Mouse (Mus musculus) hindlimb bud, embryonic 11.5 days (tissue): Measurements from ENCODE around the gene Immt.
A peak's percentile ranks its signal among the peaks of the same experiment; 100 is the strongest.

Experiments used
- DNase-seq: peaks from one replicate; pipeline ENCODE4 v3.0.0-alpha.2; 2012; ENCODE audit warnings: low read depth, low spot score; ENCODE audit errors: extremely low spot score

The Immt gene

DNA sequence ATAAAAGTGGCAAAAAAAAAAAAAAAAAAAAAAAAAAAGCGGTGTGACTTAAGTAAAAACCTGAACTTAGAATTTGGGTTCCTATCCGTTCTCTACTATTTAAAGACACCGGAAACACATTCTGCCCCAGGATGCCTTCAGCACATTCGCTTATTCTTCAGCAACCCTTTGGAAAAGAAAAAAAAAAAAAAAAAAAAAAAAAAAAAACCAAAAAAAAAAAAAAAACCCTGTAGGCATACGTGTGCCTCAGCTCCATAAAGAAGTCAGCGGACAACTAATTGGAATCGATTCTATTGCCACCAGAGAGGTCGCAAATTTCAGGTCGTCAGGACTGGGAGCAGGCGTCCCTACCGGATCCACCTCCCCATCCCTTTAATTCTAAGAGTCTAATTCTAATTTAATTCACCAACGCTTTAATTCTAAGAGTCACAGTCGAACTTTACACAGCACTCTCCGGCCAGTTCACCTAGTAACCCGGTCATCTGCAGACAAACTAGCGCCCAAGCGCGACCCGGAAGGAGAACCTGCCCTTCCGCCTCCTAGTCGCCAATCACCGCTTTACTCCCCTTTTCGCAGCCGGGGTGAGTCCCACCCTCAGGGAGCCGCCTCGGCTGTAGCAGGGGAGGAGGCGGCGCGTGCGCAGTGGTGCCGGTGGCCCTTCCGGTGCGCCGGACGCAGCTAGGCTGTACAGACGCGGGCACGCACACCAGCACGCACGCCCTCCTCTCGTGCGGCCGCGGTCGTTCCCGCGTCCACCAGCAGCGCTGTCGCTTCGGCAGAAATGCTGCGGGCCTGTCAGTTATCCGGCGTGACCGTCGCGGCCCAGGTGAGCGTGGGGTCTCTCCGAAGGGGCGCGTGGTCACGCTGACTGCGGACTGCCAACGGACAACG lies at the start of gene Immt:
Immt (plus strand) TSS at position 642 of the 891 bp plus-strand sequence.
- DNase-seq = peak; percentile 78

DNA sequence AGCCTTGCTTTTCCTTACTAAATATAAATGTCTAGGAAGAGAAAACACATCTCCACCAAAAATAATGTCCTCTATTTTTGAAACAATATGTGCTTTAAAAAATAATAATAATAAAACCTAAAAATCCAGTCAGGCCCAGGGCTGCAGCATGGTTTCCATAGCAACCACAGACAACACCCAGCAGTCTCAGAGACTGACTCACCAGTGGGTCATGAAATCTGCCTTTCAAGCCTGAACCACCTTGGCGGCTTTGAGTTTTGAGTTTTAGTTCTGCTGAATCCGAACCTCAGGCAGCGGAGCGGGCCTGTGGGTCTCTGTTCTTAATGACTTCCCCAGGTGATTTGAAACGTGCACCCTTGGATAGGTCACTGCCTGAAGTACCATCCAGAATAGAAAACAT lies 48.0 kb upstream of the Immt start:
- DNase-seq = no peak

- no peak for DNase-seq
Observed at GRCm38 (mm10) chr6:71788348-71788747, 42.8 kb upstream of the Immt start.

- no peak for DNase-seq
Observed at GRCm38 (mm10) chr6:71791771-71792170, 39.4 kb upstream of the Immt start.

DNA sequence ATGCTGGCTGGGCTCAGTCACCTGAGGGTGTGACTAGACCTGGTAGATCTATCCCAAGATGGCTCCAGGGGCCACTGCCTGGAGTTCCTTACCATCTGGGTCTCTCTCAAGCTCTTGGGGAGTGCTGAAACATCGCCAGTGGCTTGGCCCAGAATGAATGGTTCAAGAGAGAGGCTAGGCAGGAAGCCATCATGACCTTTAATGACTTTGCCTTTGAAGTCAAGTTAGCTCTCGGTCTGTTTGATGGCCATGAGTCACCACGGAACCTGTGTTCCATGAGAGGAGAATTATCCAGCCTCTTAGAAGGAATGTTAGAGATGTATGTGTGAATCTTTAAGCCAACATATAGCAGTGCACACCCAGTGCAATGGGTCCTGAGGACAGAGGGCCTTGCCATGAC lies 31.7 kb upstream of the Immt start:
- no peak for DNase-seq

- DNase-seq = no peak
Observed at GRCm38 (mm10) chr6:71801011-71801713, 30.0 kb upstream of the Immt start.

- DNase-seq = no peak
Observed at GRCm38 (mm10) chr6:71801714-71802094, 29.4 kb upstream of the Immt start.

GRCm38 (mm10) chr6:71803609-71804008 lies 27.5 kb upstream of the Immt start:
- DNase-seq = no peak

- peak; percentile 56 for DNase-seq
Observed at GRCm38 (mm10) chr6:71804061-71804829, 26.9 kb upstream of the Immt start.

DNA sequence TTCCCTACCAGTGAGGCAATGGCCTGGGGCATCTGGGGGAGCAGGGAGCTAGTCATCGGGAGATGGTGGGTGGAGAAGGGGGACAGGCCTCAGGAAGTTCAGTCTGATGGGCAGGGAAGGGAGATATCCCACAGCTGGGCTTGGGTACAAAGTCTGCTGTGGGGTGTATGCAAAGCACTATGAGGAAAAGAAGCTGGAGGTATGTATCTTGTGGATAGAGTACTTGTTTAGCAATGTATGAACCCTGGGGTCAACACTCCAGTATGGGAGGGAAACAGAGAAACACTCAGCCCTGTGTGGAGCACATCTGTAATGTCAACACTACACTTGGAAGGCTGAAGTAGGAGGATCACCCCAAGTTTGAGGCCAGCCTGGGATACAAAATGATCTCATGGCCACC lies 24.4 kb upstream of the Immt start:
- DNase-seq = no peak

GRCm38 (mm10) chr6:71809890-71810289 lies 21.2 kb upstream of the Immt start:
- DNase-seq = no peak

GRCm38 (mm10) chr6:71812820-71813219 lies 18.3 kb upstream of the Immt start:
- DNase-seq = no peak

GRCm38 (mm10) chr6:71819764-71820292 lies 11.3 kb upstream of the Immt start:
- no peak for DNase-seq

DNA sequence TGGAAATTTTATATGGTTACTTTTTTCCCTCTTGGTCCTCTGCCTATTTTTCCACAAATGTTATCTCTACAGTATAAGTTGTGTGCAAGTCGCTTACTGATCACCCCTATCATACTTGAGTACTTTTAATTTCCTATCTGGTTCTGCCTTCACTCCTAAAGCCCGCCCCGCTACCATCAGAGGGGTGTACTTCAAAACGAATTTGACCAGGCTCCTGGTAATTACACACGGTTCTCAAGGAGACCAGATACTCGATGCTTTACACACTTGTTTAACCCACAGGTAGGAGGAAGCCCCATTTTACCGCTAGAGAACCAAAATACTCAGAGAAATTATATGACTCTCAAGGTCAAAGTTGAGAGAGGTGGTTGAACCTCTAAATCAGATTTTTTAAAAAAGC lies 8.0 kb upstream of the Immt start:
- DNase-seq = no peak

DNA sequence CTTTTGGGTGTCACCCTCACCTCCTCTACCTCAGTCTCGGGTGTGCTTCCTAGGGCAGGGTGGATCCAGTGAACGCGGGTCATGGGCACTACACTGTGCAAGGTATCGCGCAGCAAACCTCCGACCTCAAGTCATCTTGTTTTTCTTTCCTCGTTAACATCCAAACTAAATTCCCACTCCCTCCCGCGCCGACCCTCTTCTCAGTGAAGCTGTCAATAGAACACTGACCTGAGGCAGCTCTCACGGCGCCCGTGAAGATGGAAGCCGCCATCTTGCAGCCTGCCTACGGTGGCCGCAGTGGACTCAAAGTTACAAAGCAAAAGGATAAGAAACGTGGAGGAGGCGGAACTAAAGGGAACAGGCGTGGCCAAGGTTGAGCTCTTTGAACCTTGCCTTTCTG lies 7.6 kb upstream of the Immt start:
- no peak for DNase-seq

- no peak for DNase-seq
Observed at GRCm38 (mm10) chr6:71823961-71824360, 7.2 kb upstream of the Immt start.

DNA sequence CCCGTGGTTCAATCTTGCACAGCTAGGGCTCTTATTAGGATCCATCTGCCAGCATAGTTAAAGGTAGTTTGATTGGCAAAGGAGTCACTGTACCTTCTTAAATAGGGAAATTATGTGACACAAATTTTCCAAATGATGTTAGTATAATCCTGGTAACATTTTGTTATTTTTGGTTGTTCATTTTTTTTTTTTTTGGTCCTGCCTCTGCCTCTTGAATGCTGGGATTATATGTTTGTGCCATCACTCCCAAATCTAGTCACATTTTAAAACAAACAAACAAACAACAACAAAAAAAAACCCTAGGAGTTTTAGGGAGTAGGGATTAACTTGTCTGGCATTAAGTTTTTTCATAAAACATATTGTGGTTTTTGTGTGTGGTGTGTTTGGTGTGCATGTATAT lies 4.3 kb upstream of the Immt start, which contains the start of gene Mrpl35:
Mrpl35 (minus strand) TSS at position 101 of the 400 bp plus-strand sequence.
- DNase-seq = no peak

DNA sequence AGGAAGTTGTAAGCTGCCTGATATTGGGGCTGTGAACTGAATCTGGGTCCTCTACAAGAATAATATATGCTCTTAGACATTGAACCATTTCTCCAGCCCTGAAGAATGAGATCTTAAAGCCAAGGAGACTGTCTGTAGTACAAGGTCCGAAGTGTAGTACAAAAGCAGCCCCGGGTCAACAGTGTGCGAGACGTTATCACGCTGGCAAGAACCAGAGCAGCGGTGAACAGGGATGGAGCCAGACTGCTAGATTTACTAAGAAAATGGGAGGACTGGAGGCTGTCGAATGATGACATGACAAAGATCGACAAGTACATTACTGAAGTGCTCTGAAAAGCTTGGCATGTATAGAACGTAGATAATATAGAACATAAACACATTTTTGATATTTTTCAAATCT lies 1.4 kb upstream of the Immt start:
- no peak for DNase-seq

DNA sequence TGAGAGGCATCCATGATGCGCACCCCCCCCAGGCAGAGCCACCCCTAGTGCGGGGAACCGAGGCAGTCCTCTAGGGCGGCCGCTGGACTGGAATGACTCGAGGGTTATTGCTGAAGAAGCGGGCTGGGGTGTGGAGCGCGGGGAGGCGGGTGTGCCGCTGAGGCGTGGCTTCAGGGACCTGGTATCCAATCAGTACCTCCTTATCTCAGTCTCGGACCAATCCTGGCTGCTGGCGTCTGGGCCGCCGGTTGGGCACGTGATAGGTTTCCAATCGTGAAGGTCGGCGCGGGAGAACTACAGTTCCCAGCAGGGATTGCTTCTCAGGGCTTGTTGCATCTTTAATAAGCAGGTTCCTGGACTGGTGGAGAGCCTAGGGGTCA lies 440 bp downstream of the Immt start:
- DNase-seq = peak; percentile 70

GRCm38 (mm10) chr6:71836811-71837210 lies 5.7 kb downstream of the Immt start:
- no peak for DNase-seq

DNA sequence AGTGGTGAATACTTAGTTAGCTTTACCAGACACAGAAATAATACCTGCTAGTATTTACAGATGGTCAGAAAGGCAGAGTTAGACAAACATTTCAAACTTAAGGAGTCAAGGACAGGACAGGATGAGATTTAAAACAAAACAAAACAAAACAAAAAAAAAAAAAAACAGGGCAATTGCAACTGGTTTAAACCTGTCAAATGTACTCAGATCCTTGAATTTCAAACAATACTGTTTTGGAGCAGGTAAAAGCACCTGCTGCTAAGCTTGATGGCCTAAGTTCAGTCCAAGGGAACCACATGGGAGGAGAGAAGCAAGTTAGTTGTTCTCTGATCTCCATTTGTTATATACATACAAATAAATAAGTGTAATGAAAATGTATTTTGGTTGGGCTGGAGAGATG lies 8.7 kb downstream of the Immt start:
- no peak for DNase-seq
